Mouse (Mus musculus) heart, postnatal 36 days (tissue): ENCODE results near the gene Cabp4. TPM values are rescaled to one million over a fixed set of nuclear protein-coding genes. Genes with fewer than 3 reads are reported as not detected.
A peak's percentile ranks its signal among the peaks of the same experiment; 100 is the strongest.
"Not testable (repeated sequence)": the region's sequence is repeated elsewhere in the genome, so short reads cannot be mapped to it uniquely, and the experiment has no call there.

Experiments used
- DNase-seq, 2 experiments: peaks; one replicate each; pipeline ENCODE4 v3.0.0; 2021 to 2022
- intact Hi-C: fragments of 180-260 bp; cut with DNase I; formaldehyde crosslinking; loops from one replicate; pipeline ENCODE4 v1.15.1; 2025
- total RNA-seq, 2 experiments: library from RNA; stranded (reverse); gene quantifications; 2 replicates each; pipeline ENCODE4 v1.2.3; 2021

Gene Cabp4
- total RNA-seq, 2 experiments from 2014 or later, result 0.19 TPM; not detected in 1

DNA sequence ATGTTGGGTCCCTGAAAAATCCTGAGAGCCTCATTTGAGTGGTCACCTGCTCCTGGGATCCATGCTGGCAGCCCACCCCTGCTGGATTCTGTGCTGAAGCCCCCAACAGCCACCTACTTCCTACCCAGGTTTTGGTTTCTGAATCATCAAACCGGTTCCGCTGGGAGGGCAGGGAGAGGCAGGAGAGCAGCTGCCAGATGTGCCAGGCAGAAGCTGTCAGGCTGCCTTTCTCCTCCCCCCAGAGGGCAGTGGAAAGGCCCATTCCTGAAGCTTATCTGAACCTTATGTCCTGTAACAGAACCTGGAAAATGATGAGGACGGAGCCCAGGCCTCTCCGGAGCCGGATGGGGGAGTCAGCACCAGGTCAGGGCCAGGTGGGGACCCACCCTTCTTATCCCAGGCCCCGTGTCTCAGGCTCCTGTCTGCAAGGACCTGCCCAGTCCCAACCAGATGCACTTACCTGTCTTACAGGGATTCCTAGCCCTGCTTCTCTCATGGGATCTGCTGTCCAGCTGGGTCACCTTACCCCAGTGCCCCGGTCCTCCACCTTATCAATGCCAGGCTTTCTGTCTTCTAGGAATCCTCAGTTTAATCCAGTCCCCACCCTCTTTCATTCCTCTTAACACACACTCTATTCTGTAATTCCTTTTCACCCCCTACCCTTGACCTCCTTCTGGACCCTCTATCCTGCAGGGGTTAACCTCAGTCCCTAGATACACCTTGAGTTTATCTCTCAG, 16.9 kb downstream of the Cabp4 start:
- DNase-seq, result no peak
- intact Hi-C loops, result loop anchor here (1.0 to 2.0 kb wide), 2 partner anchors 21 to 36 kb away; partner anchors contain the start of genes Coro1b and Rps6kb2

DNA sequence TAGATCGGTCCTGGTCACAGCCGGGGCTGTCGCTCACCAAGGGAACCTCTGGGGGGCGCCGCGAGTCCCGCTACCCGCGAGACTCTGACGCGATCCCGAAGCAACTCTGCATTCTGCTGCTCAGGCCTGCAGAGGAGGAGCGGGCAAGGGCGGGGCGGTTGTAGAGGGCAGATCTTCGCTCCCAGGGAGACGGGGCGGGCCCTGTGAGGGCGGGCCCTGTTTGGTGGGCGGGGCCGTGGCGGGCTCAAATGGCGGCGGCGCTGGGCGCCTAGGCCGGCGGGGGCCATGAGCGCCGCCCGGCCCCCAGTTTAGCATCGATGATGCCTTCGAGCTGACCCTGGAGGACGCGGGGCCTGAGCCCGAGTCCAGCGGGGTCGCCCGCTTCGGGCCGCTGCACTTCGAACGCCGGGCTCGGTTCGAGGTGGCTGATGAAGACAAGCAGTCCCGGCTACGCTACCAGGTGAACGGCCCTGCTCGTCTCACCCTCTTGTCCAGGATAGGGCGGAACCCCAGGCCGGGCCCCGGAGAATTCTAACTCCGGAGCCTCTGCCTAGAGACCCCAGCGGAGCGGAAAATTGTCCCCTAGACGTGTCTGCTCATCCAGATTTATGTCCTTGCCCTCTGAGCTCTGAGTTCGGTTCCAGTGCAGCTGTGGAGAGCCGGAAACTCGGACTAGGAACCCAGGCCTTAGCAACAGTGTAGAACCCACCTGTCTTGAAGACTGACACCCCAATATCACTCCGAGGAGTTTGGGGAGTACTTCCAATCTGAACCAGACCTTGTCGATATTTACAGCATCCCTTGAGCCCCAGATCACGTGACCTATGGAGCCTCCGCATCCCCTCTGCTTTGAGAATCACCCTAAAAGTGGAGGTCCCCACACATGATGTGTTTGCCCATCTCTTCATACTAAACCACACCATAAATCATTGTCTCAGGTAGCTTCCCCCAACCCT, 17.8 kb downstream of the Cabp4 start, which contains the start of gene Aip:
Aip (minus strand) TSS at position 118 of the 956 bp plus-strand sequence.
- DNase-seq, result peak; percentile 96 to 97
- intact Hi-C loops, result loop anchor here (1.0 to 2.0 kb wide), 2 partner anchors 22 to 37 kb away; partner anchors contain the start of genes Coro1b and Rps6kb2

DNA sequence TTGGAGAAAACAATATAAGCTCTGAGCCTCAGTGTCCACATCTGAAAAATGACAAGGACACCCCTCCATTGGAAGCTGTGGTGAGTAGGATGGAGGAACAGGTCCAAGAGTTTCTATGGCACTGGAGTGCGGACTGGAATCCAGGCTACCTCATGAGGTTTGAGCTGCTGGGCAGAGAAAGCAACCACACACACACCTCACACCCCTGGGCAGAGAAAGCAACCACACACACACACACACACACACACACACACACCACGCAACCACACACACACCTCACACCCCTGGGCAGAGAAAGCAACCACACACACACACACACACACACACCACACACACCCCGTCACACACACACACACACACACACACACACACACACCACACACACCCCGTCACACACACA, 18.6 kb downstream of the Cabp4 start:
- DNase-seq, intact Hi-C loops: not testable (repeated sequence)

DNA sequence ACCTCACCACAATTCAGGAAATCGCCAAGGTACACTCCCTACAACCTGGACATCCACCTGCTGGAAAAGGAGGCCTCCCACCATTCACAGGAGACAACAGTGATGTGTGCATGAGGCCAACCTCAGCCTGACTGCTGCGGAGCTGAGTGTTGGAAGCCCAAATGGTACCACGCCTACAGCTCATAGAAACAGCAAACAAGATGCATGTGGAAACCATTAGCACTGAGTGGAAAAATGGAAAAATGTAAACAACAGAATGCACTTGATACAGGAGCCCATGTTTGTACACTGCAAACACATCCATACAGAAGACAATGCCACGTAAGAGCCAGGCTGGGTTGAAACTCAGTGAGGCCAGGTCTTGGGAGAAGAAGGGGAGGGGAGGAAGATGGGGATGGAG, 19.4 kb downstream of the Cabp4 start:
- DNase-seq, result no peak
- intact Hi-C loops, result loop anchor here (1.0 kb wide), 1 partner anchor 104 kb away; no protein-coding TSS in a partner anchor

DNA sequence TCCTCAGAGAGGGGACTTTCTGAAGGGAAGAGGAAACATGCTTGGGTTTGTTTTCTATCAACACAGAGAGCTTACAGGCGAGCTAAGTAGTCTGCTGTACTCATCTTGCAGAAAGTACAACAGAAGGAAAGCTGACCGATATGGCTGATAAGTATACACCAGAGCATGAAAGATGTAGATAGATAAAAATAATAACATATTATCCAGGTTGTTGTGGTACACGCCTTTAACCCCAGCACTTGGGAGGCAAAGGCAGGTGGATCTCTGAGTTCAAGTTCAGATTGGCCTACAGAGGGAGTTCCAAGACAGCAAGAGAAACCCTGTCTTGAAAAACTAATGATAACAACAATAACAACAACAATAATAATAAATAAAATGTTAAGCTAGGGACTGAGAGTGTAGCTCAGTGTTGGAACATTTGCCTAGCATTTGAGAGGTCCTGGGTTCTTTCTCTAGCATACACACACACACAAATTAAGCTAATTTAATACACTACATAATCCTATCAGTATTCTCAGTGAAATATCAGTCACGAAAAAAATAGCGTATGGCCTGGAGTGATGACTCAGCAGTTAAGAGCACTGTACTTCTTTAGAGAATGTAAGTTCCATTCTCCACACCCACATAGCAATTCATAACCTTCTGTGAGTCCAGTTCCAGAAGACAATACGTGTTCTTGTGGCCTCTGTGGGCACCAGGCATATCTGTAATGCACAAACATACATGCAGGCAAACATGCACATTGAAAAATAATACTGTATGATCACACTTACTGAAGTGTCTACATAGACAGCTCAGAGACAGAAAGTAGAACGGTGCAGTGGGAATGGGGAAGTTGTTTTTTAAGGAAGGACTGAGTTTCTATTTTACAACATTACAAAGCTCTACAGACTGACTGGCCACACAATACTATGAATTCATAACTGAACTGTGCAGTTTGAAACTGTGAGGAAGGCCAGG, 21.1 kb downstream of the Cabp4 start:
- no peak for DNase-seq
- intact Hi-C loops, result no loop called here

DNA sequence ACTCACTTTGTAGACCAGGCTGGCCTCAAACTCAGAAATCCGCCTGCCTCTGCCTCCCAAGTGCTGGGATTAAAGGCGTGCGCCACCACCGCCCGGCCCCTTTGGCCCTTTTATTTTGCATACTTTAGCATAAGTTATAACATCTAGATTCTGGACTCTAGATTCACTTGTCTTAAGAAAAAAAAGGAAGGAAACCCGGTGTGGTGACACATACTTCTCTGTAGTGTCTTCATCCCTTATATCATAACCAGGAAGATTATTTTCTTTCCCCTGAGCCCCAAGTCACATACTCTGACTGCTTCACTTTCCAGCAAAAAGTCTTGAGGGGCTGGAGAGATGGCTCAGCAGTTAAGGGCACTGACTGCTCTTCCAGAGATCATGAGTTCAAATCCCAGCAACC, 21.9 kb downstream of the Cabp4 start:
- intact Hi-C loops, DNase-seq: not testable (repeated sequence)

DNA sequence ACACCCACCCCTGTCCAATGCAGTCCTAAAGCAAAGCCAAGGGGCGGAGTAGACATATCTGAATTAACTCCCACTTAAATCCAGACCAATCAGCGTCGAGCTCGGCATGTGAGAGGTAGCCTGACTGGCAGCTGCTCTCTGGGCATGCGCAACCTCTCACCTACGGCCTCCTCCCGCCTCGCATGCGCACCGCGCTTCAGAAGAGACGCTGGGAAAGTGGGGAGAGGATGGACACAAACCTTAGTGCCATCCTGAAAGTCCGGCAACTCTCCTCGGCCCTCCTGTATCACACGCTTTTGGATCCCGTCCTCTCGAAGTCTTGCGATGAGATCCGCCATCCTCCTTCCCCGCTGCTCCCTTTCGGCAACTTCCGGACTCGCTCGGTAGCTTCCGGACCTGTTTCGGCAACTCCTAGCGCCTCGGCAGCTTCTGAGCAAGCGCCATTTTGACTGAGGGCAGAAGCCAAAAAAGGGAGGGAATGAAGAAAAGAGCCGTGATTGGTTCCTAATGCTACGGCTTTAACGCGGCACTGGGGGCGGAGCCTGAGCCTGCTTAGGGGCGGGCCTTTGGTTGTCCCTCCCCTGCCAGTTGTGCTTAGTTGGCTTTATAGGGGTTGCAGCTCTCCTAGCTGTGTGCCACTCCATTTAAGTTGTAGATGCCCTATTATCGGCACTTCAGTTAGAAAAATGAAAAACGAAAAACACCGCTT, 22.6 kb downstream of the Cabp4 start:
- peak; percentile 98 to 99 for DNase-seq
- intact Hi-C loops, result no loop called here

DNA sequence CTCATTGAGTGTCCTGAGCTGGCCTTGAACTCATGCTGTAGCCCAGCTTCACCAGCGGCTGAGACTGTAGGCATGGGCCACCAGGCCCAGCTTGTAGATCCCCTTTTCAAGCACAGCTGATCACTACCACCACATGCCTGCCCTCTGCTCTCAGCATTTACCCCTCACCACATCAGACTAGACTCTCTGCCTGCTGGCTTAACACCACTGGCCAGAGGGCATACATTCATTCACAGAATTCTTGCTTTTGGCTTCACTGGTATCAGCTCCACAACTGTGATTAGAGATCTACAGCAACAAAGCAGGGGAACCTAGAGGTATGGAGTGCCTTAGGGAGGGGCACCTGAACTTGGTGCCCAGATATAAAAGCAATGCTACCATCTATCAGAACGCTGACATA, 23.3 kb downstream of the Cabp4 start:
- intact Hi-C loops, result no loop called here
- DNase-seq, result no peak

DNA sequence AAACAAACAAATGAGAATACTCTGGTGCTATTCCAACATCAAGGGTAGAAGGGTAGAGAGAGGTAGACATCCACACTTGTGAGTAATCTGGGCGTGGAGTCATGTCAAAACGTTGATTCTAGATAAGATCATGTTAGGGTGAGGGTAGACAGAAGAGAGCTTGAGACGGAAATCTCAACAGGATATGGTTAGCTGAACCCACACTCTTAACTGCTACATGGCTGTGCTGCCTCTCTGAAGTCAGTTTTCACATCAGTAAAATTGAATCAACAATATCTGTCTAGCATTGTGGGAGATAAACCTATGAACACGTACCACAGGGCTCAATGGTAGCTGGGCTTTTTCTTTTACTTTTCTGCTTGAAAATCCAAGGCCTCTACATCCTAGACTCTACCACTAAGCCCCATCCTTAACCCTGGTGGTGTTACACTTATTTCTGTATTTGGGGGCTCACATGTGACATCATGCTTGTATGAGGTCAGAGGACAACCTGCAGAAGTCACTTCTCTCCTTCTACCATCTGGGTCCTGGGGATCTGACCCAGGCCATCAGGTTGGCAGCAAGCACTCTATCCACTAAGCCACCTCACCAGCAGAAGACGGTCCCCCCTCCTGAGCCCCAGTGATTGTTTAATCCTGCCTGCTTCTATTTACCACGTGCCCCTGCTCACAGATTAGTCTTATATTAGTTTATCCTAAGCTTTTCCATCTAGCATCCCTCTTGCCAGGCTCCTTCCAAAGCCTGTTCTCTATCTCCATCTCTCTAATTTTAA, 23.9 kb downstream of the Cabp4 start:
- intact Hi-C loops, result no loop called here
- no peak for DNase-seq

DNA sequence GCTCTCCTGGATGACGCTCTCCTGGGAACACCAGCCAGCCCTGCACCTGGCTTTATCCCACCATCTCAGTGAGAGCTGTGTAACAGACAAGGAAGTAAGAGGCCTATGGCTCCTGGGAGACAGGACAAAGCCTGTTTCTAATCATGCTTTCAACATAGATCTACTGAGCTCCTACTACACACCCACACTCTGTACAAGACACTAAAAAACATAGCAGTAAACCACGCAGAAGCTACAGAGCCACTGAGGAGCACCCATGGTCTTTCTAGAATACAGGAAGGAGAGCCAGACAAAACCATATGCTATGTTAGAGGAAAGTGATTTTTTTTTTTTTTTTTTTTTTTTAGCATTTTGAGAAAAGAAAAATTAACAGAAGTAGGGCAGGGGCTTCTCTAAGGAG, 25.5 kb downstream of the Cabp4 start:
- intact Hi-C loops, result no loop called here

DNA sequence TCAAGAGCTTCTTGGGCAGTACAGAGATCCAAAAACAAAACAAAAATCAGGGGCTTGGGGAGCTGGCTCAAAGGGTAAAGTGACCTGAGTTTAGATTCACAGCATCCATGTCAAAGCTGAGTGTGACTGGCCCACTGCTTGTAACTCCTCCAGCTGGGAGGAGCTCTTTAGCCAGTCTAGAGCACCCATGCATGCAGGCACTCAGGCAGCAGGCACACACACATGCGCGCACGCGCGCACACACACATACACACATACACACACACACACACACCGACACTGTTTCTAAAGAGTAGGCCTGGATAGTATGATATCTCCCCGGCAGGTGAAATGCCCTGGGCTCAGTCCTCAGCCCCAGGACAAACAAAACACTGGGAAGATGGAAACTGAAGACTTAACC, 26.8 kb downstream of the Cabp4 start:
- intact Hi-C loops, result no loop called here
- no peak for DNase-seq

More for the DNA sequence above, 25.5 kb downstream of the Cabp4 start:
- DNase-seq, result no peak

DNA sequence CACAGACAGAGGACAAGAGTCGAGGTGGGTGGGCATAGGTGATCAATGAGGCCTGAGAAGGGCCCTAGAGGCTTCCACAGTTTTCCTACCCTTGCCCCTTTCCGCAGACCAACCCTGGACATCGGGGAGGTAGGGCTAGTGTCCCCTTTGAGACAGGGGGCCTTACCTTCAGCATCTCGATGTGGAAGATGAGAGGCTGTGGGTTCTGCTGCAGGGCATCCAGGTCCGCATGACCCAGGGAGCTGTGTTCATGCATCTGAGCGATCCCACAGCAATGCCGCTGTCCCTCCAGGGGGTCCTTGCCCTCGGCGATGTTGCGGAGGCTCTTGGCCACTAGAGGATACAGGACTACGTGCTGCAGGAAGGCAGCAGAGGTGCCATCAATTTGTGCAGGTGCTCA, 28.0 kb downstream of the Cabp4 start:
- DNase-seq, result no peak
- intact Hi-C loops, result no loop called here

DNA sequence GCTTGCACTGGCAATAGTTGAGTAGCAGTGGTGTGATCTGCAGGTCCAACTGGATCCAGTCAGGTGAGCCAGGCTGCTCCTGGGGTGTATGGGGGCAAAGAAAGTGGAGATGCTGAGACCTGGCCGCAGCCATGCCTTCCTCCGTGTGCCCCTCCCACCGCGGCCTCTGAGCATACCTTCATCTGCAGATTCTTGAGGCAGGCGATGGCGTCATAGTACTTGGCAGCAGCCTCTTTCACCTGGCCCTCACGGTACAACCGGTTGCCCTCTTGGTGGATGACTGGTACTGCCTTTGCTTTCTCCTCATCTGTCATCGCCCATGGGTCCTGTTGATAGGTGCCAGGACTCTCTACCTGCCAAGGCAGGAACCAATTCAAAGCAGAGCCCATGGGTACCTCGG, 28.7 kb downstream of the Cabp4 start:
- DNase-seq, result no peak
- intact Hi-C loops, result no loop called here

DNA sequence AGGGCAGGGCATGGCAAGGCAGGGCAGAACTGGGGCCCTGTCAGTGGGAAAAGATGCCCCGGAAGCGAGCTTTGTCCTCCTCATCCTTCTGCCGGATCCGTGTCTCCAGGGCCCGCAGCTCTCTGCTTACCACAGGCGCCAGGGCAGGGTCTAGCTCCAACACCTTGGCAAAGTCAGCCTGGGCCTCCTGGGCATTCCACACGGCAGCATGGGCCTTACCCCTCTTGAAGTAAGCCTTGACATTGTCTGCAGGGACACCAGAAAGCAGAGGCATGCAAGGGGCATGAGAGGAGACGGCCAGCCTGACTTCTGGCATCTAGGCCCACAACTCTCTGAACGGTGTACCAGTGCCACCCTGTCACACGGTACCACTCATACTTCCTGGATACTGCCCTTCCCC, 29.3 kb downstream of the Cabp4 start:
- DNase-seq, result no peak
- intact Hi-C loops, result no loop called here

DNA sequence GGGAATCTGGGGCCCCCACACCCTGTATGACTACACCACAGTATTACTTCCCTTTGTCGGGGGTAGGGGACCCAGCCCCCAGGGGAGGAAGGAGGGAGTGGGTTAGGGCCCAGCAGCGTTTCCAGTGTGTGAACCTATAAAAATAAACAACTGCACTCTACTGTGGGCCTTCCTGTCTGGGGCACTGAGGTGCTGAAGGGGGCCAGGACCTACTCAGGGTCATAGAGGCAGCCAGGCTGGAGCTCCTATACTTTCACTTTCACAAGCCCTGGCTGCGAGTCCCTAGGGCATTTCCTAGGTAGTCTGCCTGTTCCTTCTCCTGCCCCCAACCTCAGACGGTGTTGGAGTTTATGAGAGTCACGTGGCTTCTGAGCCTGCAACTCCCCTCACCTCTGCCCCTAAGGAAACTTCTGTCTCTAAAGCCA, 30.0 kb downstream of the Cabp4 start:
- intact Hi-C loops, result no loop called here
- DNase-seq, result peak; percentile 31 to 42

DNA sequence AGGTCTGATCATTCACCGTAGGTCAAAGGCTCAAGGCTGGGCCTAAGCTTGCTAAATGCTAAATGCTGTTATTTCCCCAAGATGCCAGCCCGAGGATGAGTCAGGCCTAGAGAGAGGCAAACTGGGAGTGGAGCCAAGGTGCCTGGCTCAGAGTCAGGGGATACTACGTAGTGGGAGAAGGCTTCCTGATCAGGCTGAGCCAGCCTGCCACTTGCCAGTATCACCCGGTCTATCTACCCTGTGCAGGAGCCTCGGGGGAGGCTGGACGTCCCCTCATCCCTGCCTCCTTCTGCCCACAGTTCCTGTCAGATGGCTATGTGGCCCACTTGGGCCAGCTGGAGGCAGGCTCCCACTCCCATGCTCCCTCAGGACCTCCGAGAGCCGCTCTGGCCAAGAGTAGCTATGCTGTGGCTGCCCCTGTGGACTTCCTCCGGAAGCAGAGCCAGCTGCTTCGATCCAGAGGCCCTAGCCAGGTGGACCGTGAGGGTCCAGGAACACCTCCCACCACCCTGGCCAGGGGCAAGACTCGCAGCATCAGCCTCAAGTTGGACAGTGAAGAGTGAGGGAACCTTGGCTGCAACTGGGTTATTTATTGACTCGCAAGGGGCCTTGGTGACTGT, 30.5 kb downstream of the Cabp4 start:
- DNase-seq, result peak; percentile 76 to 83
- intact Hi-C loops, result no loop called here

DNA sequence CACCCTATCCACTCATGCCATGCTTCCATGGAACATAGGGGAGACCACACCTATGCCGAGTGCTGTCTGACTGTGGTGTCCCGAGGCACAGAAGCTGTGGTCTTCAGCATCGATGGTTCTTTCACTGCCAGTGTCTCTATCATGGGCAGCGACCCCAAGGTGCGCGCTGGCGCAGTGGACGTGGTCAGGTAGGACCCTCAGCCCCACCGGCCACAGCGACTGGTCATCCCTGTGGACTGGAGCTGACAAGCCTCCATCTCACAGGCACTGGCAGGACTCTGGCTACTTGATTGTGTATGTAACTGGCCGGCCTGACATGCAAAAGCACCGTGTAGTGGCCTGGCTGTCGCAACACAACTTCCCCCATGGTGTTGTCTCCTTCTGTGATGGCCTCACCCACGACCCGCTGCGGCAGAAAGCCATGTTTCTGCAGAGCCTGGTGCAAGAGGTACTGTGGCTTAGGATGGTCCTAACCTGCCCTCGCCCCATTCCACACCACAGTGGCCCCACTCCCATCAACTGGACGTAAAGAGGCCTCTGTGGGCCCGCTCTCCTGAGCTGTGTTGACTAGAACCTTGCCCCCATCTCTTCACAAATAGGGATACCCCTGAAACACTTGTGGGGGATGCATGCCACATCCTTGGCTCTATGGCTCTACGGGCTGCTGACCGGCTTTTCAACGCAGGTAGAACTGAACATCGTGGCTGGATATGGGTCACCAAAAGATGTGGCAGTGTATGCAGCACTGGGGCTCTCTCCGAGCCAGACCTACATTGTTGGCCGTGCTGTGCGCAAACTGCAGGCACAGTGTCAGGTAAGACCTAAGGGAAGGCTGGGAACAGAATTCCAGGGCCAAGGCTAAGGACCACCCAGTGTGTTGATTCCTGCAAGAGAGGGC, 31.5 kb downstream of the Cabp4 start:
- DNase-seq, result no peak
- intact Hi-C loops, result no loop called here
